Mouse (Mus musculus) thymus, adult 2 months (tissue): Measurements from ENCODE around the gene Plek.

ENCODE experiments used
- CTCF ChIP-seq: fragments of 200-500 bp; IDR thresholded peaks from 2 replicates; pipeline ENCODE4 v1.5.1; 2012; ENCODE audit warnings: mild to moderate bottlenecking, control low read depth, low read length, moderate library complexity, borderline replicate concordance; ENCODE audit not compliant: control insufficient read depth, poor library complexity, insufficient read depth; ENCODE audit errors: extremely low read depth
- POLR2A ChIP-seq: fragments of 200-500 bp; IDR thresholded peaks from 2 replicates; pipeline ENCODE4 v1.6.1; 2012; ENCODE audit warnings: mild to moderate bottlenecking, low read length, control low read depth, moderate library complexity; ENCODE audit not compliant: control insufficient read depth, poor library complexity, insufficient read depth; ENCODE audit errors: extremely low read depth

DNA sequence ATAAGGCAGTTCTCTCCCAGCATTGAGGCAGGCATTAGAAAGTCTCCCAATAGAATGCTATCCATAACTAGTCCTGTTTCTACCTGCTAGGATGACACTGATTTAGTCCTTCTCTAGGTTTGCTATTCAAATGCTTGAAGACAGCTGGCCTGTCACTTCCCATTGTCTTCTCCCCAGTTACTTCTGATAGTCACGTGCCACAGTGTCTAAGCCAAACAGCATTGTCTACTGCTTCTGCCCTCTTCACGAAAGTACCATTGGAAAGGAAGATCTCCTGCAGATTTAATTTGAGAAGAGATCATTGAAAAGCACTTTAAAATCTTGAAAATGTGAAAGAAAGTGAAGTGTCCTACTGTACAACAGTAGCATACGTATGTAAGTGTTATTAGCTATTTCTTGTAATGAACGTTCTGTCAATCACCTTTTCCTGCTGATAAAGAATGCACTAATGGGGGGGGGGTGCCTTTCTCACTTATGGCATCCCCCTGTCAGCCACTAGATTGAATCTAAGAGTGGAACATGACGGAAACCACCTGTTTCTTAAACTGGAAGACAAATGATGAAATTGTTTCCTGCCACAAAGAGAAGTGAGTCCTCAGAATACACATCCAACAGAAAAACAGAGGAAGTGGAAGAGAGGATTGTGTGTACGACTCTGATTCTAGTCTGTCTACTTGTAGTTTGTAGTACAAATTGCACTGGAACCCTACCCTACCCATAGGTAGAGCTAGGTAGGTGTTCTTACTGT, 95.9 kb downstream of the Plek start:
- TF ChIP-seq CTCF (no peak), POLR2A (no peak)
